Mouse (Mus musculus) cerebellum, adult 18-20 months (tissue): ENCODE measurements at regions not wholly inside any gene's neighbourhood (a gene's known extent, or its start where the extent isn't known, plus 50 kb on each side); places are given as distances from the start of the nearest gene placed in this dataset.
"Not testable (repeated sequence)": the region's sequence is repeated elsewhere in the genome, so short reads cannot be mapped to it uniquely, and the experiment has no call there.

ENCODE experiments used
- DNase-seq, 2 experiments: peaks; one replicate each; pipeline ENCODE4 v3.0.0; 2021

DNA sequence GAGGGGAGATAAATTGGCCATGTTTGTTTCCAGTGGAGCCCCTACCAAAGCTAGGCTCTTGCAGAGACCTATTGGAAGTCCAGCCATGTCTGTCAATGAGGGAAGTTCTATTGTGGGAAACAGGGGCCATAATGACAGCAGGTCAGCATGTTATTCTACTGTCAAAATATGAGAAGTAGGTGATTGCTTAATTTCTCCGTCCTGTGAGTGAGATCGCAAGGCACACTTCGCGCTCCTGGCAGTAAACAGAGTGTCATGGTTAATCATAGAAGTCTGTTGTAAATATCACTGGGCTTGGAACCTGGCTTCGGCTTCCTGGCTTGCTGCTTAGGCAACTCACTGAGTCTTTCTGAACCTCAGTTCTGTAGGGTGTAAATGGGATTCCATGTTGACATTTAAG is 72.5 kb upstream of the Ccdc122 start:
- DNase-seq = no peak

DNA sequence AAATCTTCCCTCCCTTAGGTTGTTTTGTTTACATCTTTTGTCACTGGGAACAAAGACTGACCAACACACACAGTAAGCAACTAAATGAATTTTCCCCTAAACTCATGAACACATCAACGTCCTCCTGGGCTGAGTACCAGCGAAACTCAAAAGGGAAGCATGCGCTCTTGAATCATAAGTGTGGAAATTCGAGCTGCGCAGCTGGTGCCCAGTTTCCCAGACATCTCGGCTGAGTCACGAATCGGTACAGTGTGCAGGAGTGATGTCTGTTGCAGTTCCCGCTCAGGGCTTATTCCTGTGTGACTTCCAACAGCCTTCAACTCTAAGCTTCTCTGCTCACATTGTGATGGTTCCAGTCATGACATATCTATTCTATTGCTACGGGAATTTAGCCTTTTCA is 77.7 kb upstream of the Ccdc122 start:
- no peak for DNase-seq

DNA sequence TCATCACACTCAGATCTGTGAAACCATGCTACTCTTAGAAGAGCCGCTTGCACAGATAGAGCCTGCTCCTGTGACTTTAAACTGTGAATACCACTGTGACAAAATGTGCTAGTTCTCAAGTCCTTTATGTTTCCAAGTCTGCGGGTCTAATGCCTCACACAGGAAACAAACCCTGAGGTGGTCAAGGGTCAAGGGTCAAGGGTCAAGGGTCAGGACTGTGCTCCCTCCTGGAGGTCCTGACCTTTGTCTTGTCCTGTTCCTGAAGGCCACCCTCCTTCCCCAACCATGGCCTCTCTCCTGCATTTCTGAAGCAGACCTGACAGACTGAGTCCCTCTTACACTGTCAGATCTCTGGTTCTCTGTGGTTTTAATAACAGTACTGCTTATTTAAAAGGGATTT is 79.4 kb upstream of the Ccdc122 start:
- DNase-seq = no peak

DNA sequence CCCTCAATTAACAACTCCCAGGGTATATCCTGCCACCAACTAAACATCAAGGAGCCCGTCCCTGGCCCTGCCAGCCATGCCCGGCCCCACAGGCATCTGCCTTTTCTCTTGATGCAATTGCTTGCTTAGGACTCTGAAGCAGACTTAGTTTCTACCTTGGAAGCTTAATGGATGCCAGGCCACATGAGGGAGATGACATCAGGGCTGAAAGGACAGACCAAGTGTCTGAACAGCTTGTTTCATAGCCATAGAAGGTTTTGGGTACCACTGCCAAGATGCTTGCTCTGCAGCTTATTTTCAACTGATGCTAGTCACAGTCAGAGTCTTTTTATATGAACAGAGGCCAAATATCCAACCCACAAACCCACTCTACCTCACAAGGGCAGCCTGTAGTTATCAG is 83.4 kb upstream of the Ccdc122 start:
- no peak for DNase-seq

GRCm38 (mm10) chr14:76951450-76951849 is 85.1 kb upstream of the Ccdc122 start:
- peak; percentile 23 to 24 for DNase-seq

- DNase-seq = peak; percentile 57 to 69
These were observed 87.2 kb upstream of the Ccdc122 start for GRCm38 (mm10) chr14:76949388-76949787.

- DNase-seq = peak; percentile 9 to 22
These were observed 87.6 kb upstream of the Ccdc122 start for GRCm38 (mm10) chr14:76948948-76949347.

- no peak for DNase-seq
These were observed 88.1 kb upstream of the Ccdc122 start for GRCm38 (mm10) chr14:76948481-76948880.

GRCm38 (mm10) chr14:76947148-76947547 is 89.4 kb upstream of the Ccdc122 start:
- DNase-seq = no peak

DNA sequence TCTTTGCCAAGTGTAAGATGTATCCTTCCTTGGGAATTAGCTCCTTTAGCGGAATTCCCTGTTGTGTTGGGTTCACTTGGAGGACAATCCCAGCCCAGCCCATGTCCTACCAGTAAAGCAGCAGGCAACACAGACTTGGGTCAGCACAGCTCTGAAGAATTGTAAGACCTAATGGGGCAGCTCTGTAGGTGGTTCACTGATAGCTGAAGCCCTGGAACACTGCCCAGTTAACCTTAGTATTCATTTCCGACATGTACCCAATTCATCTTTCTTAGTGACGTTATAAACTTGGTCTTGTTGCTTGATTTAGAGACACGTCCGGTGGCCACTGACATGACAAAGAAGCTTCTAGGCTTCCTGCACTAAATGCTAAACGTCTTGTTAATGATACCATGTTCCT is 90.9 kb upstream of the Ccdc122 start:
- no peak for DNase-seq

DNA sequence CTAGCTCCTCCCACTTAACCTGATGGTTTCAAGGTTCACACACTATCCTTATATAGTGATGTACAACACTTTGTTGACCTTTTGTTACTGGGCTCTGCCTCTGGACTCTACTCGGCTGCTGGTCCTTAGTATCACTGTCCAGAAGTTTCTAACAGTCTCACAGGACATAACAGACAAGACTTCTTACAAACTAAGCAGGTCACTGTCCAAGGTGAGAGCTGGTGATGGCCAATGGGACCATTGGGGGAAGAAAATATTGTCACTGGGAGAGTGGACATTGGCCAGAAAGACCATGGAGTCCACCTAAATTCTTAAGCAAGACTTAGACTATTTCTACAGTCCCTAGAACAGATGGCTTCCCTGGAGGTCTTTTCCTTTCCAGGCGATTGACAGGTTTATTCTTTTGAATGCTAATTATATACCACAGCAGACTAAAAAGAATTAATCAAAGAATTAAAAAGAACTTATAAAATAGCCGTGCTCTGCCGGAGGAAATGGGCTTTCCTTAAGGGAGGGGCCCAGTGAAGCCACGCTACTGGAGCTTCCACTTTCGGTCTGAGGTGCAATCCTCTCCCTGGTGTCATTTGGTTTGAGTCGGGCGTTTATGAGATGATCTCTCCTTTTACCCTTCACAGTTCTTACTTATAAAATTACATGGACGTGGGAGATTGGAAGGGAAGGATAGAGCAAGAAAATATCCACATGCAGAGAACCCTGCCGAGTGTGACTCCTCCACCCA is 94.9 kb upstream of the Ccdc122 start:
- DNase-seq = no peak

DNA sequence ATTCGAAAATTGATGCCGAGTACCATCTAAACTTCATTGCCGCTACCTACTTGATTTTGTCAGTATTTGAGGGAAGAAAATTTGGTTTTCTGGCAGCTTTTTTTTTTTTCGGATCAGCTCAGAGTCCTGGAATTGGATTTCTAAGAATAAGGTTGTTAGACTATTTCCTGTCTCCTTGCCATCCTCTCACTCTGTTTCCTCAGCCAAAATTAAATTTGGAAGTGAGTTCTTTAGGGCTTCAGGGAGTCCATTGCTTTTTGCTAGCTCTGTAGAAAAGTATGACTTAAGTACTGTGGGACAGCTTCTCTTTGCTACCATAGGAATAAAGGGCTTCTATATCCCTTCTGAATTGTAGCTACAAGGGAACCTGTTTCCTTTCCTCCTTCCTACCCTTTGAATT is 96.1 kb upstream of the Ccdc122 start:
- DNase-seq = no peak

- DNase-seq = peak; percentile 37 to 38
These were observed 99.9 kb upstream of the Ccdc122 start for GRCm38 (mm10) chr14:76936671-76937070.

- not testable (repeated sequence) for DNase-seq
These were observed 100.5 kb upstream of the Ccdc122 start for GRCm38 (mm10) chr14:76936051-76936450.

DNA sequence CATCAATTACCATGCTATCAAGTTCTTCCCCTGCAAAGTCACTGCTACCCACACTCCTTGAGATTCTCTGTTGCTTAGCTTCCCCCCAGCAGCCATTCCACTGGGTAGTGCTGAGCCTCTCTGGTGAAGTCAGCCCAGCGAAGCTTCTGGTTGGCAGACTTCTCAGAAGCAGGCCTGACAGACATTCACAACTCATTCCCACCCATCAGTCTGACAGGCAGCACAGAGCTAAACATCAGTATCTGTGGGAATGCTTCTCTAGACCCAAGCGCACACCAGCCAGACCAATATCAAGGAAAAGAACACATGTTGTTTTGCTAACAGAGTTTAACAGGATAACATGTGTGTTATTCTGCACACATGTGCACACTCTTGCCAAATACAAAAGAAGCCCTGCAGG is 101.1 kb upstream of the Ccdc122 start:
- no peak for DNase-seq

DNA sequence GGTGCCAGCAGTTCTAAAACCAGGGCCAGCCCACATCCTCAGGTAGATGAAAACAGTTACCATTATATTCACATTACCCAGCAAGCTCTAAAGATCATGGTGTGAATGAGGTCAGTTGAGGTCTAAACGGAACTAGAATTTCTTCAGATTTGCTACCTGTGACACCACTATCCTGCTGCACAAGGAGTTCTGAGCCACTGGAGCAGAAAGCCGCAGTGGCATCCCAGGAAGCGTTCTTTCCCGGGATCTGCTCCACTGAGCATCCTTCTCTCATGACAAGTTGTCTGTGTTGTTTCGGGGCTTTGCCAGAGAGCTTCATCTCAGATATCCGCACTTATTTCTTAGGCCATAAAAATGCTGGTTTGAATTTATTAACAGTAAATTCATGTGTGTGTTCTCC is 103.7 kb upstream of the Ccdc122 start:
- DNase-seq = no peak

DNA sequence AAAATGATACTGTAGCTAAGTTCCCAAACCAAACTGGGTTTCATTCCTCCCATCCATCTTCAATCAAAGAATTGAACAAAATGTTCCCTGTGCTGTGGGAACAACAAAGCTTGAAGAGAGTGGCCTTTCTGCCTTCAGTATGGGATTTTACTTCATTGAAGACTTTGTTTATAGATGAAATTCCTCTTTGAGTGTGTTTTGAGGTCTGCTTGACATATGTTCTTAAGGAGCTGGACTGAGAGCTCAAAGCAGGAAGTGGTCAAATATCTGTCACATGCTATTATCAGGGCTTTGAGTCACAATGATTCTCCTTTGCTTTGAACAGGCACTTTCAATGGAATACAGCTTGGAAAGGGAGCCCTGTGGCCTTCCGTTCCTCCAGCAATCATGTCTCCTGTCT is 105.2 kb upstream of the Ccdc122 start:
- no peak for DNase-seq

GRCm38 (mm10) chr14:76929562-76929961 is 107.0 kb upstream of the Ccdc122 start:
- DNase-seq = no peak

- DNase-seq = no peak
These were observed 107.9 kb upstream of the Ccdc122 start for GRCm38 (mm10) chr14:76928706-76929105.

GRCm38 (mm10) chr14:76927245-76927806 is 109.2 kb upstream of the Ccdc122 start:
- no peak for DNase-seq

DNA sequence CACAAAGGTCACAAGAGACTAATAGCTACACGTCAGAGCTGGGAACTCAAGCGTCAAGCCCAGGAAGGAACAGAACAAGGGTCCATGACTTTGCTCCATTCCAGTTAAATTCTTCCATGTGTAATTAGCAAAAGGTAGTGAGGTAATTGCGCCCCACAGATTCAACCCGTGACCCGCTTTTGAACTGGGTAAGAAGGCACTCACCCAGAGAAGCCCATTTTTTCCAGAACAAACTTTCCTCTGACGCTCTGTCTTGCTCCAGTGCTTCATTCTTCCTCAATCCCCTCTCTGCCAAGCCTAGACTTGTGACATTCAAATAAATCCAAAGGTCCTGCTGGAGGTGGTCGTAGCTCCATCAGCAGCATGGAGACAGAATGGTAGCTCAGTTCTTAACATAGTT is 110.2 kb upstream of the Ccdc122 start:
- DNase-seq = no peak

GRCm38 (mm10) chr14:76922399-76922939 is 114.1 kb upstream of the Ccdc122 start:
- no peak for DNase-seq

DNA sequence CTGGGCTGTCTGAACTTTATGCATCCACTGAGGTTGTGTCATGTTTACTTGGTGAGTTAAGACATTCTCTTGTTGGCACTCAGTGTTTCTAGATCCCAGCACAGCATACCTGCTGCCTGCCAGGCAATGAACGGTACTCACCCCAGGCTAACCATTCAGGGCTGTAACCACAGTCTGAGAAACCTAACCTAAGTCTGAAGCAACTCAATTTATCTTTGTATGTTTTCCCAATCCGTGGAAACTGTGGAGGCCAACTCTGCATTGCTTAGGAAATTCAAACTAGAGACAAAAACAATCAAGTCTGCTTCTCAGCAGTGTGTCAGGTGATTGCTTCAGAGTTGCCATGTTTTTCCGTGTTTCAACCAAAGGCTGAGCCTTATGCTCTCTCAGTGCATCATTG is 118.5 kb upstream of the Ccdc122 start:
- no peak for DNase-seq

DNA sequence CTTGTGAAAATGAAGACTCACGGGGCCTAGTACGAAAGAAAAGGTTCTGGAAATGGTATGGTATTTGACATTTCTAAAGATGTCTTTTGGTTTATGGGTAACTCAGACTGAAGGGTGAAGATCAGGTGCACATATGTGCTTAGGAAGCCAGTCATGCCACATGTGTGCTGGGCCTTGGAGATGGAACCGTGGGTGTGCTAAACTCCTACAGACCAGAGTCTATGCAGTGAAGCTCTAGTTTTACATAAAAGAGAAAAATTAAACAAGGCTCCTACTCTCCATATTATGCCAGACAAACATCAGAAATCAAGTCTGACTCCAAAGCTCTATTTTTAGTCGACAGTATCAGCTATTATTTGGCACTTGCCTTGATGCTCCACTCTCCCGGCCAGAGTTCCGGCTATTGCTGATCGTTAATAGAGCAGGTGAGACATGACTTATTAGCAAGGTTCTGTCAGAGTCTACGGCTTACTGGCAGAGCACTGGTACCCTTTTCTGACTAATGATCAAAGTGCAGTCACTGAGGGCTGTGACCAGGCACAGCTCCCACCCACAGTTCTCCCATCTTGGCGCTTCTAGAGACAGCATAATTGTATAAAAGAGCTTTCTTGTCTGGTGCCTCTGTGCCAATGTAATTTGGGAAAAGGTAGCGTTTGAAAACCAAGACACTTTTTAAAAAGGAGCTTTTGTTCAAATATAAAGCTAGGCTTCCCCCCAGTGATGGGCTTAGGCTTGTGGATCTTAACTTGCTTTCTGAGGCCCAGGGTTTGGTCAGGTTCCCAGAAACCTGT is 119.2 kb upstream of the Ccdc122 start:
- DNase-seq = no peak
